Mouse (Mus musculus) liver, adult 2 months (tissue): Measurements from ENCODE around the gene Prss16. TPM values are rescaled to one million over a fixed set of nuclear protein-coding genes. Genes with fewer than 3 reads are reported as not detected.

ENCODE experiments used
- DNase-seq: peaks from one replicate; pipeline ENCODE4 v3.0.0-alpha.2; 2011; ENCODE audit warnings: low read depth, low spot score; ENCODE audit errors: extremely low read depth
- H3K27ac ChIP-seq: fragments of 200-500 bp; replicated peaks from 2 replicates; pipeline ENCODE4 v1.5.1; 2012; ENCODE audit warnings: low read depth, mild to moderate bottlenecking, control low read depth, inconsistent platforms, low read length; ENCODE audit not compliant: insufficient read depth
- H3K27me3 ChIP-seq: fragments of 200-500 bp; 2 replicates; pipeline ENCODE4 v1.6.1; 2012; ENCODE audit warnings: mild to moderate bottlenecking, moderate library complexity, low read length, inconsistent platforms; ENCODE audit not compliant: control insufficient read depth, insufficient read depth
- H3K36me3 ChIP-seq: fragments of 200-500 bp; 2 replicates; pipeline ENCODE4 v1.6.1; 2012; ENCODE audit warnings: low read length, inconsistent platforms; ENCODE audit not compliant: control insufficient read depth, insufficient read depth
- H3K4me1 ChIP-seq: fragments of 200-500 bp; 2 replicates; pipeline ENCODE4 v1.6.1; 2011; ENCODE audit warnings: low read length; ENCODE audit not compliant: control insufficient read depth, insufficient read depth
- H3K4me3 ChIP-seq: fragments of 200-500 bp; 2 replicates; pipeline ENCODE4 v1.5.1; 2011; ENCODE audit warnings: low read depth, mild to moderate bottlenecking, control low read depth, low read length, moderate library complexity; ENCODE audit not compliant: insufficient read depth
- H3K79me2 ChIP-seq: fragments of 200-500 bp; 2 replicates; pipeline ENCODE4 v1.6.1; 2012; ENCODE audit warnings: inconsistent platforms, mild to moderate bottlenecking, low read length, moderate library complexity; ENCODE audit not compliant: control insufficient read depth, insufficient read depth
- H3K9ac ChIP-seq: fragments of 200-500 bp; 2 replicates; pipeline ENCODE4 v1.6.1; 2012; ENCODE audit warnings: low read depth, mild to moderate bottlenecking, control low read depth, inconsistent platforms, low read length
- CTCF ChIP-seq: fragments of 200-500 bp; IDR thresholded peaks from 2 replicates; pipeline ENCODE4 v1.5.1; 2011; ENCODE audit warnings: low read depth, low read length, control low read depth
- POLR2A ChIP-seq: fragments of 200-500 bp; IDR thresholded peaks from 2 replicates; pipeline ENCODE4 v1.6.1; 2011; ENCODE audit warnings: low read length, control low read depth; ENCODE audit not compliant: insufficient read depth; ENCODE audit errors: extremely low read depth
- WGBS: fragments of 180-500 bp; shearing (Covaris S2); methylation state at CpG from one replicate; pipeline ENCODE4 v1.1.7; 2018; 5-methylcytosine and 5-hydroxymethylcytosine counted together
- polyA plus RNA-seq: library from polyadenylated mRNA; depleted of rRNA; stranded (reverse); fragments of >200 nt; gene quantifications from 2 replicates; pipeline ENCODE4 v1.2.3, GENCODE M21; 2012
- total RNA-seq: library from RNA; depleted of rRNA; stranded (reverse); fragments of >200 nt; gene quantifications from 2 replicates; pipeline ENCODE4 v1.2.3, GENCODE M21; 2014

Prss16 gene
- total and polyA plus RNA-seq, 2 experiments: not detected

DNA sequence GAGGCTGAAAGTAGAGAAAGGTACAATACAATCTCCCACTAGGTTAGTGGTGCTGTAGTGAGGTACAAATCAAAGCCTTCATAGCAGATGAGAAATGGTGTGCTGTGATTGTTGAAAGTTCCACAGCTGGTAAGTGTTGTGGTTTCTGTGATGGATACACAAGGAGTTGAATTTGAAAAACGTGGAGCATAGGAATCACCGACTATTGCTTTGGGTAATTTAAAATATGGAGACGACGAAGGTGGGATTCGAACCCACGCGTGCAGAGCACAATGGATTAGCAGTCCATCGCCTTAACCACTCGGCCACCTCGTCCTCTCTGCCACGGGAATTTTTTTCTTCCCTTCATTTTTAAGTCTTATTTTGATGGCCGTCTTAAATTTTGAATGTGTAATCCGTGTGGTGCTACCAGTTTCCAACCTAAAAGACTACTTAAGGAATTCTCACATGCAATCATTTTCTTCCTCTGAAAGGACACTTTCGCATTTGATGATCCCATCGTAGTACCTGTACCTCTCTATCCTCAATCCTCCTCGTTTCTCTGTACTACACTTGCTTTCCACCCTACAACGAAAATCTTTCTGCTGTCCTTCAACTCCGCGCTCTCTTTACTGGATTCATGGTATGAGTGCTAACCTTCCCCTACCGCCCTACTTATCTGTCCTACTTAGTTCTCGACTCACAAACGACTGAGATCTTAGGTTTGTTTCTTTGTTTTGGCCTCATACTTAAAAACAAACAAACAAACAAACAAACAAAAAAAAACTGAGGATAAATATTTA lies 15.4 kb downstream of the Prss16 start:
- Histone ChIP-seq H3K4me3 (no peak overlapping the region), H3K27me3 (peaks cover 14% of the 10 kb centered on the region; the same call in 1 of the 2 replicates), H3K27ac (no peak overlapping the region), H3K9ac (no peak overlapping the region), H3K79me2 (no peaks in the 10 kb centered on the region), H3K36me3 (no peaks in the 10 kb centered on the region; the same call in 1 of the 2 replicates), H3K4me1 (no peaks in the 10 kb centered on the region)
- TF ChIP-seq CTCF (no peak), POLR2A (no peak)
- 13% methylated on average over 22 of the region's 22 CpGs for WGBS
- DNase-seq: peak; percentile 53

DNA sequence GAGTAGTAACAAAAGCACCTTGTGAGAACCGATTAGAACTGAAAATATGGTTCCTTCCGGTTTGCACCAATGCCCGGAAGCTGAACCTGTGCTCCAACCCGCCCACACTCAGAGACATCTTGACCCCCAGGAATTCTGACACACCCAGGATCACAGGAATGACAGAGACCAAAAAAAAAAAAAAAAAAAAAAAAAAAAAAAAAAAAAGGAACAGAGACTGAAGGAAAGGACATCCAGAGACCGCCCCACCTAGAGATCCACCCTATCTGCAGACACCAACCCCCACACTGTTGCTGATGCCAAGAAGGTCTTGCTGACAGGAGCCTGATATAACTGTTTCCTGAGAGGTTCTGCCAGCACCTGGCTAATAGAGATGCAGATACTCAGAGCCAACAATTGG lies 17.0 kb downstream of the Prss16 start:
- TF ChIP-seq CTCF (no peak), POLR2A (no peak)
- 90% methylated on average over 5 of the region's 5 CpGs for WGBS
- Histone ChIP-seq H3K27ac (no peak overlapping the region), H3K9ac (no peak overlapping the region), H3K79me2 (no peaks in the 10 kb centered on the region), H3K27me3 (peaks cover 12% of the 10 kb centered on the region; the same call in 1 of the 2 replicates), H3K4me3 (no peak overlapping the region), H3K36me3 (no peaks in the 10 kb centered on the region; the same call in 1 of the 2 replicates), H3K4me1 (no peaks in the 10 kb centered on the region)
- DNase-seq: no peak

DNA sequence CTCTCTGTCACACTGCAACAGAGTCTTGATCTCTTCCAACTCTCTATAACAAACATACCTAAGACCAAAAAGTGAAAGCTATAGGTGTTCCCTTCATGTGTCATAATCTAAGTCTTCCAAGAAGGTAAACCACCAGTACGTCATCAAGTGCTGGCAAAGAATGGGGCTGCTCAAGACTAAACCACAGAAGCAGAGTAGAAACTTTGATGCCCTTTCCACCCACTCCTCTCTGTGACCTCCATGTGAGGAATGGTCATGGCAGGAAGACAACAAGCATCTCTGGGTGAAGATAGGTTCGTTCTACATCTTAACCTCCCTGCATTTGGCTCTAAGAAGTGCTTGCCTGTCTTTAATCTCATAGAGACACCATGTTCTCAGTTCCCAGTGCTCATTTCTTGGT lies 25.1 kb downstream of the Prss16 start:
- H3K4me3 ChIP-seq: no peak overlapping the region
- H3K9ac ChIP-seq: no peak overlapping the region
- no peaks in the 10 kb centered on the region for H3K36me3 ChIP-seq
- DNase-seq: no peak
- H3K27me3 ChIP-seq: peaks cover 19% of the 10 kb centered on the region
- H3K79me2 ChIP-seq: no peaks in the 10 kb centered on the region
- no peak overlapping the region for H3K27ac ChIP-seq
- WGBS: 82% methylated on average over 2 of the region's 2 CpGs
- TF ChIP-seq CTCF (no peak), POLR2A (no peak)
- no peaks in the 10 kb centered on the region for H3K4me1 ChIP-seq

DNA sequence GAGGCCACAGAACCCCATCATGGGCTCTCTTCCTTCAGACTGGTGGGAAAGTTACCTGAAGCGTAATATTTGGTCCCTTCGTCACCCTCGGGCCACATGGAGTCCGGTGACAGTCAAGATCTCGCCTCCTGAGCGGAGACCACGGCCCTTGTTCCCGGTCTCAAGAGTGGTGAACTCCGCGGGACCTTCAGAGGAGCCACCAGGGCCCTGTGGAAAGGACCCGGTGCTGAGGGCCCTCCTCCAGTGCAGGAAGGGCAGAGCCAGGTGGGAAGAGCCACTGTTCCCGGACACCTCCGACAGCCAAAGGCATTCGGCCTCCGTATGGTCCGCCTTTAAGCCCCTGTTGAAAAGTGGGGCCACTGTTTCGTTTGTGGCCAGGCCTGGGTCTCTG lies 27.7 kb downstream of the Prss16 start:
- Histone ChIP-seq H3K4me1 (no peaks in the 10 kb centered on the region), H3K4me3 (no peak overlapping the region), H3K27me3 (peaks cover 19% of the 10 kb centered on the region), H3K79me2 (no peaks in the 10 kb centered on the region), H3K27ac (no peak overlapping the region), H3K36me3 (no peaks in the 10 kb centered on the region), H3K9ac (no peak overlapping the region)
- no peak for DNase-seq
- no peak for TF ChIP-seq POLR2A
- no peak for TF ChIP-seq CTCF
- 22% methylated on average over 17 of the region's 17 CpGs for WGBS

DNA sequence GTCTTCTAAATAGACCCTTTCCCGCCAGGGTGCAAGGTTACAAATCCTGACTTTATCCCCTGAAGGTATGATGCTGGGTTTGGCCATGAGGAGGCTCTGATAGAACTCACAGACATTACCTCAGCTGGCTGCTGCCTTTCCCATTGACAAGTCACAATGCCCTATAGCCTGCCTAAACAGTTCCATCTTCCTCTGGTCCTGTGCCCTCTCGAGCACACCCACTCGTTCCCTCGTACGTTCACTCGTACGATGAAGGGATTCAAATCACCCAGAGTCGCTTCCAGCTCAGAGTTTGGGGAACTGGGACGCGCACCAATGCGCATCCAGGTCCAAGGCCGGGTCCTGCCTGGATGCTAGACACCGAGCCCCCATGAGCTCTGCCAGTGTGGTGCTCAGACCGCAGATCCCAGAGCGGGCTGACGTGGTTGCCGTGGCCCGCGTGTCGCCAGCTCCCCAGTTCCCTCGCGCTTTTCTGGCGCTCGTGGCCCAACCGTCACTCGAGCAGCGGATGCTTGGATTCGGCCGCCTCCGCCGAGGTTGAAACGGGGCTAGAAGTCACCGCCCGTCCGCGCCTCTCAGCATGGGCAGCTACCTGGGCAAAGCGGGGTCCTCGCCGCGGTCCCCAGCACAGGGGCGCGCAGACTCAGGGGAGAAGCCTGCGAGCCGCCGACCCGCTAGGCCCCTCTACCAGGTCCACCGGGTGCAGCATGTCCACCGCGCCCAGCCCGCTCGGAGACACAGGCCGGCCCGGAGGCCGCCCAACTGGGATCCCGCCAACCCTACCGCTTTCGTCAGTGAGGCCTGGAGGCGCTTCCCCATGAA lies 28.4 kb downstream of the Prss16 start, which contains the start of gene Pom121l2:
Gene Pom121l2, plus strand, starts transcription at position 214 of the 822 bp plus-strand sequence.
- 4% methylated on average over 58 of the region's 58 CpGs for WGBS
- H3K79me2 ChIP-seq: no peaks in the 10 kb centered on the region
- TF ChIP-seq CTCF (no peak), POLR2A (no peak)
- H3K9ac ChIP-seq: peak within 1 kb of the TSS; percentile 25
- H3K27ac ChIP-seq: no peak within 1 kb of the TSS
- no peak for DNase-seq
- peak within 1 kb of the TSS; percentile 24; the same call in 1 of the 2 replicates for H3K4me3 ChIP-seq
- H3K4me1 ChIP-seq: no peaks in the 10 kb centered on the region
- H3K36me3 ChIP-seq: no peaks in the 10 kb centered on the region
- H3K27me3 ChIP-seq: peaks cover 19% of the 10 kb centered on the region
